Mouse (Mus musculus) neural tube, embryonic 10.5 days (tissue): ENCODE data around the gene Tbl1xr1.

Source experiments
- DNase-seq: peaks from one replicate; pipeline ENCODE4 v3.0.0-alpha.2; 2017; ENCODE audit warnings: low spot score; ENCODE audit errors: extremely low spot score

Tbl1xr1 gene

DNA sequence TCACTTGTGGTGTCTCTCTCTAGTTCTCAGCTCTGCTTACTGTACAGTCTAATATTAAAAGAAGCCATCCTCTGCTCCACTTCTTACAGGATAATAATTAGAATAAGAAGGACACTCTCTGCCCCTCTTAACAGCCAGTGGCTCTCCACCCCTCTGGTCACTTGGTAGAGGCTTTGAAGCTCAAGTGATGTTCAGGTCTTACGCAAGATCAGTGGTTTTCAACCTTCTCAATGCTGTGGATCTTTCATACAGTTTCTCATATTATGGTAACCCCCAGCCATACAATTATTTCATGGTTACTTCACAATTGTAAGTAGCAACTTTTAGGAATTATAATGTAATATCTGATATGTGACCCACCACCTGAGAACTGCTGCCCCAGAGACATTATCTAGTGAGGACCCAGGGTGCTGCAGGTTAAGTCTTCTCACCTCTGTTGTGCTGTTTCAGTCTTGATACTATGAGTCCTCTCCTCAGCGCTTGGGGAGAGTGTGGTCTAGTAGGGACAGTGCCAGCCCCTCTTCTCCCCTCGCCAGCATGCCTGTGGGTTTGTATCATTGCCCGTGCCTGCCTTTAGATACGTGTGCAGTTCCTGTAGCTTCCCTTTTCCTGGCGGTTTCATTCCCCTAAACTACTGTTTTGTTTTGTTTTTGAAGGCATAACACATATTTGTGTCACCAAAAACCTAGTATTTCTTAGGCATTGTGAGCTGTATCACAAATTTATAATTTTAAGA, 65.7 kb downstream of the Tbl1xr1 start:
- no peak for DNase-seq

DNA sequence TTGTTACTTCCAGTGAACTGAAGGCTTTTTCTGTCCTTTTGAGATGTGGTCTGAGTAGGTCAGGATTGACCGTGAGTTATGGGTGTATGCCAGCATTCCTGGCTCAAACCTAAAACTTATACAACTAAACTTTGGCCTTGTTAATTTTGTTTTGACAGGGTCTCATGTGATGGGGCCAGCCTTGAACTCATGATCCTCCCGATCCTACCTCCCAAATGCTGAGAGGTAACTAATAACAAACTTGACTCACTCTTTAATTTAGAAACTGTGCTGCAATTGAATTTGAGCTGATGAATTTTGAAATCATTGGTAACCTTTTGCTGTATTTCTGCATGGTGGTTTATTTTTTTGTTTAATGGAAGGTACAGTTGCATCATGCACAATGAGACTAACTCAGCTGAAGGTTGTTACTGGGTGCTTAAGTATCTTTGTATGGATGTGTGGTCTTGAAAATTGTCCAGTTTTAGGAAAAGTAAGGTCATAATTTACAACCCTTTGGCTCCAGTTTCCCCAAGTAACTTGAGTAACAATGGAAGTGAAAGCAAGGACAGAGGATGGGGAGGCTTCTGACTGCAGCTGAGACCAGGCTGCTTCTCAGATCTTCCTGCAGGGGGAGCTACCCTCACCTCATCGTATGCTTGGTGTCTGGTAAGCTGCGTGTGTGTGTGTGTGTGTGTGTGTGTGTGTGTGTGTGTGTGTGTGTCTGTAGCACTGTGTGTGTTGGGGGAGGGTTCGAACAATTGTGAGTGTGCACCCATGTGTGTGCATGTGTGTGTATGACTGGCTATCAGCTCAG, 66.6 kb downstream of the Tbl1xr1 start:
- DNase-seq = no peak

DNA sequence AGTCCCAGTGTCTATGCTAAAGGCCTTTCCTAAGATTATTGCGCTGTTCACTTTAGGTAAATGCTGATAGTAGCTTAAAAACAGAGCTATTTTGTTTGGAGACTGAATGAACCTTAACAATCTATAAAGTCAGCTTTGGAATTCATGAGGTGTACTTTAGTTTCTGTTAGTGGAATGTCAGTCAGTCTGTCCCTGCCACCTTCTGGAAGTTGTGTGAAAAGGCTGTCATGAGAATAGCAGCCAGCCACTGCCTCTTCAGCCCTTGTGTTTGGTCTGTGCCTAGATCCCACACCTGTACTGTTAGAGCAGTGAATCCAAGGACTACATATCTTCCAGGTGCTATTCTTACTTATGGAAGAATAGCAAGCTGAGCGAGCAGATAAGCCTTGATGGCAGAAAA, 67.8 kb downstream of the Tbl1xr1 start:
- no peak for DNase-seq

DNA sequence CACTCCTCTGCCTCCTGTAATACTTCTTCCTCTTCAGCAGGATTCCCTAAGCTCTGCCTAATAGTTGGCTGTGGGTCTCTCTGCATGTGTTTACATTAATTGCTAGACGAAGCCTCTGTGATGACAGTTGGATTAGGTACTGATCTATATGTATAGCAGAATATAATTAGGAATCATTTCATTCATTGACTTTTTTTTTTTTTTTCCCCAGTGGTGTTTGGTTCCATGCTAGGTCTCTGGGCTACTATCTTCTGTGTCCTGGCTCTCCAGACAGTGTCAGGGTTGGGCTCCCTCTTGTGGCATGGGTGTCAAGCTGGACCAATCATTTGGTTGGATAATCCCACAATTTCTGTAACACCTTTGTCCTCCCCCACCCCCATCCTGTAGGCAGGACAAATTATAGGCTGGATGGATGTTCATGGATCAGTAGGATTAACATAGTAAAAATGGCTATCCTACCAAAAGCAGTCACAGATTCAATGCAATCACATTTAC, 71.0 kb downstream of the Tbl1xr1 start:
- no peak for DNase-seq

DNA sequence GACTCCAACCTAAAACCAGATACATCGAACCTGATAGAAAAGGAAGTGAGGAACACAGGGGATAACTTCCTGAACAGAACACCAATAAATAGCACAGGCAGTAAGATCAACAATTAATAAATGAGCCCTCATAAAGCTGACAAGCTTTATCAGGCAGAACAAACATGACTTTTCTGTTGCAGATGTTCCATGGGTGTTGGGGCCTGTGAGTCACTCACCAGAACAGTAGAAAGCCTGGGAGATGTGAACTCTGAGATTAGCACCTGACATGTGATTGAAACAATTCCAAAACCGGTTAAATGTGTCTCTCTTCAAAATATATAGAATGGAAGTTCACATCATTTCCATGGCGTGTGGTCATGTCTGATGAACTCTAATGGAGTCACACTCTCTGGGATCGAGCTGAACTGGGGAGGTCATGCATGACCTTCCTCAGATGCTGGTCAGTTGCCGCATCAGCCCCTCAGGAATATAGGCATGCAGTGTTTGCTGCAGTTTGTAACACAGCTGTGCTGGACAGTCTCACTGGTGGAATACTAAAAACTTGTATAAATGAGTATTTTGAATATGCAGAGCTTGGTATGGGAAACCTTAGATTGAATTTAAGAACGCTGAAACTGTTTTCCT, 72.0 kb downstream of the Tbl1xr1 start:
- no peak for DNase-seq

DNA sequence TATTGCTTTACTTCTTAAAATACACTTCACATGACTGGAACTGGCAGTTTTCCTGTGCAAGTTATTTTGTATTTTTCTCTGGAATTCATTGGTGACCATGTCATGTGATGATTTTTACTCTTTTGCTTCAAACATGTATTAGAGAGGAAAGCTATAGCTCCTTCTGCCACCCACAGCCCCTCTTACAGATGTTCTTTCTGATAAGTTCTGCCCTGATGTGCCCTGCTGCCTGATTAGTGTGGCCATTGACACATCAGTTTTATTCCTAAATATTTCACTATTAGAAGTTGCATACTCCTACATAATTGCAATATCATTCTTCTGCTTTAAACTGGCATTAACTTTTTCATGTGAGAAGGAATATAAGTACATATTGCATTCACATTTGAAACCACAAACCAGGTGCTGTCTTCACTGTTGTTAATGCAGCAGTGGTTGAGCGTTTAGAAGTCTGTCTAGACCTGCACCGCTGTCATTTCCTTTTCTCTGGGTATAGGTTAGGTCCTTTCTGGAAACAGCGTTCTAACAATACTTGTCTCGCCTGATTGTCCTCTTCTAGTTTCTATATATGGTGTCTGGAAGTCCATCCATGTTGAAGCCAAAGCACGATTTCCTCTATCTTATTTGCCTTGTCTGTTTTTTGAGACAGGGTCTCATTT, 74.5 kb downstream of the Tbl1xr1 start:
- no peak for DNase-seq

DNA sequence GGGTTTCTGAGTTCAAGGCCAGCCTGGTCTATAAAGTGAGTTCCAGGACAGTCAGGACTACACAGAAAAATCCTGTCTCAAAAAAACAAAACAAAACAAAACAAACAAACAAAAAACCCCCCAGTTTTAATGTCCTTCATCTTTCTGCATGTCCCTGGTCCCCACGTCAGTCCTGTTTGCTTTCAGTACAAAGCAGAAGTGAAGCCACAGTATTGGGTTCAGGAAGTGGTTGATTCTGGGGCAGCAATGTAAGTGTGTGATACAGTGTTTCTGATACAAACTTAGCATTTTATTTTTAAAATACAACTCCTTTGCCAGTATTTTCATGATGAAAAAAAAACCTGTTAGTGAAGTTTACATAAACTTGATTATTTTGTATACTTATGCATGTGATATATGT, 76.3 kb downstream of the Tbl1xr1 start:
- no peak for DNase-seq

DNA sequence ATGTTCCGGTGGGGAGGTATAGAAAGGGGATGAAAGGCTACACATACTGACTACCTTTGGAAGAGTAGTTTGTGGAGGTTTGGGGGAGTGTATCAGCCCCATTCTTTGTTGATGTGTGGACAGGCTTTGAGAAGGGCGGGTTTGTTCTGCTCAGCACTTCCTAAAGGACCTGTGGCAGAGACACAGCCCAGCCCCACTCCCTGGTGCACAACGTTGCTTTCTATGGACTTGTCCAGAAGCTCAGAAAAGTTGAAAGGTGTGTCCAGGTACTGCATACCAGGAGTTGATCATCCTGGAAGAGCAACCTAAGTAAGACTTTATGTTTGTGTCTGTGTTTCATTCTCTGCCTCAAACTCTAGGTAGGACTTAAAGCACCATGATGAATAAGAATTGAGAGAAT, 78.1 kb downstream of the Tbl1xr1 start:
- no peak for DNase-seq

DNA sequence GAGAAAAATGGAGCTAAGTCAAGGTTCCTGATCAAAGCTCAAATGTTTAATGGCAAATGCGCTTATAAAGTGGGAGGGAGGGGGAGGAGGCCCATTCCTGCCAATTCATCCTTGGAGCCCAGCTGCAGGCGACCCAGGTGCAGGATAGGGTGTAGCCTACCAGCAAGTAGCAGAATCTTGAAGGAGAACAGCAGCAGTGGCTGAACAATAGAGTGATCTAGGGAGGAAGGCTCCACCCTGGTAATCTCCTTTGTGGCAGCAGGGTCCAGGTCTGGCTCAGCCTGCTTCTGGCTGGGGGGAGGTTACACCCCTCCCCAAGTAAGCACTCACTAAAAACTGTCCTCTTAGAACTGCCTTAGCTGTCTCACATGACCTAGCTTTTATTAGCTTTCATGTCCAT, 79.9 kb downstream of the Tbl1xr1 start:
- no peak for DNase-seq

DNA sequence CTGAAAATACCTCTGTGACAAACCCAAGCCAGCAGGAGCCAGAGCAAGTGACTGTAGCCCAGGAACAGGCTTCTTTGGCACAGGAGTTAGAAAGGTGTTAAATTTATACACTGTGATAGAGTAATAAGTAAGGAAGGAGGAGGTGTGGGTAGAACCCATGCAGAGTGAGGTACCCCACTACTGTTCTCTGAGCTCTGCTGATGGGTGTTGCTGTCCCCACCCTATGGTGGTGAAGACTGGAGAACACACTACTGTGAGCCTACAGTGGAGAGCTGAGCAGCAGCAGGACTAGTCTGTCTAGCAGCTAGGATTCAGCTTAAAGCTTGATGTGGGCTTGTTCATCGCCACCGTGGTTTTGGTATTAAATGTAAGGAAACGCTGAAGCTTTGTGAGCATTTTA, 86.5 kb downstream of the Tbl1xr1 start:
- DNase-seq = no peak

DNA sequence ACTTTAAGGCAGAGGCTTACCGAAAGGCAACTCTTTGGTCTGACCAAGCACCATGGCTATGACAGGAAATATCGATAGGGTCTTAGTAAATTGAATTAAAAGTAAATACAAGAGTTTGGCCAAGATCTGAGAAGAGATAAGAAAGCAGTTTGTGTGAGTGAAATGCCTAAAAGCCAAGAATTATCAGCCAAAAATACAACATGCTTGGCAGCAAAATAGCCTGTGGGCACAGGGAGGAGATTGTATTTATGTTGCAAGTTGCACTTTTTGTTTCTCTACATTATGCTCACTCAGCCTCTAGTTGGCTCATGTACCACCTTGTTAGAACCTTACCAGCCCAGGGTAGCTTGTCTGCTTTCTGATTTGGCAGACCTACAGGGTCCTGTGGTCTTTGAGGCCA, 91.4 kb downstream of the Tbl1xr1 start:
- DNase-seq = no peak

DNA sequence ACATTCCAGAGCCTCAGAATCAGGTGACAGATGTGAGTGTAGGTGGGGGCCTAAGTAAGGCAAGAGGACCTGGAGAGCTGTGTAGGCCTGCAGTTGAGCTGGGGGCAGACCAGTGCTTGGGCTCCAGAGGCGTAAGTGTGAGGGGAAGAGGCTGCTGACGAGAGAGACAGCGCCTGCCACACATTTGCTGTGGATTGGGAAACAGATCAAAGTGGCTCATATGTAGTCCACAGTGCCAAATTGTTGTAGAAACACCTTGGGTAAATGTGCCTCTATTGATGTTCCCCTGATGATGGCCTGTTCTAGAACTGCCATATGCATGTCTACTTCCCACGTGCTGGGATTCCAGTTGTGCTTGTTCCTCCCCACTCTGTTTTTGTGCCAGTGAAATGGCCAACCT, 92.0 kb downstream of the Tbl1xr1 start:
- no peak for DNase-seq

DNA sequence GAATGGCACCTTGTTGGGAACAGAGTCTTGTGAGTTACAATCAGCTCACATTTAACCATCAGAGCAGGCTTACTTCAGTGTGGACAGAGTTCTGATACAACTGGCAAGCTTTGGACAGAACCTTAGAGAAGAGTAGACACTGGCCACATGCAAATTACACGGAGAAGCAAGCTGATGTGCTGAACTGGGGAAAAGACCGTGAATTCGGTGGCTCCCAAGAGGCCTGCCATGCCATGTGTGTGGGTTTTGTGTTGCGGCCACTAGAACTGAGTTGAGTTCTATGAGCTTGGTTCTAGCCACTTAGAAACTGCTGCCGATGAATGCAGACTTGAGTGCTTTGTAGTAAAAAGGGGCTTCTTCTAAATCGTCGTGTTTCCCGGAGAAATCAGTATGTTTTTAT, 95.1 kb downstream of the Tbl1xr1 start:
- no peak for DNase-seq

DNA sequence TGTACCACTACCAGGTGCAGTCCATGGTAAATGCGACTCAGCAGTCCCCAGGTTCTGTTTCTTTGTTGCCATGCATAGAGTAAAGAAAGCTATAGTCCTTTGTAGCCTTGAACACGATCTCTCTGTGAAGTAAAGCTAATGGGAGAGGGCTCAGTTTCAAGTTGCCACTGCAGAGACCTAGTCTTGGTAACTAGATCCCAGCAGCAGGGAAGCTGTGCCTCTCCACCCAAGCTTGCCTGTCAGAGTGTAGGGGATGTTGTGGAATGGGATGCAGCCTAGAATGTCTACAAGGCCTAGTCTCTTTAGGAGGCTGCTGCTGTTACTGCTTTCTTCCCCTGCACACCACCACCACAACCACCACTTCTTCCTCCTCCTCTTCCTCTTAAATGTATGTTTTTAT, 96.0 kb downstream of the Tbl1xr1 start:
- no peak for DNase-seq

DNA sequence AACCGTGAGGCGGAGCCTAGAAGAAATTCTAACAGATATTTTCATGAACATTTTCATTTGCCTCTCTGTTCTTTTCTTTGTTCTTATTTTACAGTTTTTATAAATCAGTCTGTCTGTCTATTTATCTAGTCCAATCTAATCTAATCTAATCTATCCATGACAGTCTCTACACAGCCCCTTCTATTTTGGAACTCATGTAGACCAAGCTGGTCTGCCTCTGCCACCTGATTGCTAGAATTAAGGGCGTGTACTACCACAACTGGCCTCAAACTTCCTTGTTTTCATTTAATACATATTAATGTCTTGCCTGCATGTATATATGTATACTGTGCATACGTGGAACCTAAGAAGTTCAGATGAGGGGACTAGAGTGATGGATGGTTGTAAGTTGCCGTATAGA, 96.7 kb downstream of the Tbl1xr1 start:
- no peak for DNase-seq

DNA sequence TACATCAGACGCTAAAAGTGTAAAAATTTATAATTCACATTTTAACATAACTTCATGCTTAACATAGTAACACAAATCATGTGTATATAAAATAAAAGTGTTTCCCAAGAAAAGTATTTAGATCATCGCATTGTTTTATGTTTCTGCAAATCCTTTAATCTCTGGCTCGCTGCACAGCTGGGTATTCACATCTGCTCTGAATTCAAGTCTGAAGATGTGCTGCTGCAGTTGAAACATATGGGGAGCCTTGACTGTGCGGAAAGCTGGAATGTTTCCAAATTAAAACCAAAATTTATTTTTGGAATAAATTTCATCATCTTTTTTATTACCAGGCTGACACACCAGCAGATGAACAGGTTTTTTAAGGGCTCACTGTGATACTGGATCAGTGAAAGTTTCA, 97.8 kb downstream of the Tbl1xr1 start:
- no peak for DNase-seq

DNA sequence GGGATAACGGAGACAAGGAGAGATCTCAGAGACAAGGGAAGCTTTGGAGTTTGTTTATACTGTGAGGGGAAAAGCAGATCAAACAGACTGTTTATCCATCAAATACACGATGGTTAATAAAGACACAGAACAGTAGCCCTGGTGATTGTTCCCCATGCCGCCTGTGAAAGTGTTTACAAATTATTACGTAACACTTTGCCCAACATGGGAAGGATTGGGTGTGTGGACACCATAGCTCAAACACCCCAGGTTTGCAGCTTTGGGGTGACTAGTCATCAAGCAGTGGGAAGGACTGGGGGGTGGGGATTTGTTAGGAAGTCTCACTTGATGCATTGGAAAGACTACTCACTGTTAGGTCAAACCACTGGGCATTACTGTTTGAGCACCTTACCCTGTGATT, 103.6 kb downstream of the Tbl1xr1 start:
- DNase-seq = no peak

DNA sequence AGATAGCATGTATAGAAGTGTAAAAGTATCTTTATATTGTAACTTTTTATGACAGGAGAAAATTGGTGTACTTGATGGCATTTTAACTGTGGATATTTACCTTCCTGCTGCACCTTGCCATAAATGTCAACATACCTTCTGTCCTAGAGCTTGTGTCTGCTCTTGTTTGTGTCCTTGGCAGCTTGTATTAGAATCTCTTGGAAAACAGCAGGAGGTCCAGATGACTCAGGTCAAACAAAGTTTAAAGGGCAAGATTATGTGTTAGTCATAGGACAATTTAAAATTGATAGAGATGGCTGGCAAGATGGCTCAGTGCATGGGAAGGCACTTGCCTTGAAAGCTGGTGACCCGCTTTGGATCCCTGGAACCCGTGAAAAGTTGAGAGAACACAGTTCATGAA, 104.6 kb downstream of the Tbl1xr1 start:
- no peak for DNase-seq

DNA sequence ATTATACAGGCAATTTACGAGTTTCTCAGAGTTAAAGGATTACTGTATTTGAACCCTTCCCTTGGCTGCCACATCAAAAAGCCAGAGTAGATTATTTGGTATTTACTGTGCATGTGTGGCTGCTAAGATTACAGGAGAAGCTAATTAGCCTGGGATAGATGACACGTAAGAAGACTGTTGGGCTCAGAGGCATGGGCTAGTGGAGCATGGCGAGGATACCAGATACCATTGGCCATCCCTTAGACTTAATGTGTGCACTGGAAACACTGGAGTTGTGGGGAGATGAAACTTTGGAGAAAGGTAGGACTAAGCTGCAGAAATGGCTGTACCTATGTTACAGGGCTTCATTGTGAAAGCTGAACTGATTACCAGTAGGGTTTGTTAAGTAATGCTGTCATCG, 108.8 kb downstream of the Tbl1xr1 start:
- no peak for DNase-seq

DNA sequence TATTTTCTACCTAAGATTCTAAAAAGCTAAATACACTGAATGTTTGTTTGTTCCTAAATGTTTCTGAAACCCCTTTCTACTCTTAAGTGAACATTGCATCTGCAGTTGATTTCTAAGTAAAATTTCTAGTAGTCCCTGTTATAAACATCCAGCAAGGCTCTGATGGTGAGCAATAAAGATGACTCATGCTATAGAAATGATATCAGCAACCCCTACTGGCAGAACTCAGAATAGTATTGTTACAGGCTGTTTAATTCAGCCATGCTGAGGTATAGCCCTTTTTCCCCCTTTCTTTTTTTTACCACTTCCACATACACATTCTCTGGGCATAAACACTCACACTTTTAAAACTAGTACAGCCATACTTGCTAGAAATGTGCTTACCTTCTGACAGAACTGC, 114.0 kb downstream of the Tbl1xr1 start:
- DNase-seq = no peak

DNA sequence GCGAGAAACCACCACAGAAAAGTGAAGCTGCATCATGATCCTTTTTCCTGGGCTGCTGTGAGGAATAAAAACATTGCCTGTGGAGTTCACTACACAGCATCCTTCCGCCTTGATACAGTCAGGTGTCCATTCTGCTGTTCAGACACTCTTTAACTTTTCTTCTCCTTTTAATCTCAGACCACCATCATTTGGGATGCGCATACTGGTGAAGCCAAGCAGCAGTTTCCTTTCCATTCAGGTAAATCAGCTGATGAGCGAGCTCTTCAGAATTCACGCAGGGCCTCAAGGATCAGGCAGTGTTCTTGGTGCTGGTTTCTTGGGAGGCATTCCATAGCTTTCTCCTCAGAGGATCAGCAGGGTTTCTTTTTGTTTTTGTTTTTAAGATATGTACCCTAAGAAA, 116.5 kb downstream of the Tbl1xr1 start:
- no peak for DNase-seq
